Mouse (Mus musculus): ENCODE data around the gene Gen1. TPM values are rescaled to one million over a fixed set of nuclear protein-coding genes. Genes with fewer than 3 reads are reported as not detected.

Gene Gen1
- 4.3 TPM for polyA plus RNA-seq (2014; fragmentation: Illumina TruSeq; extraction: RNeasy Lipid Tissue Mini Kit (QIAGEN cat#74804); ENCODE audit: low read depth, low replicate concordance)

GRCm38 (mm10) chr12:11265382-11266281 lies at the start of gene Gen1, which contains the start of gene Smc6:
Gene Gen1 (minus strand): TSS chr12:11265801.
Gene Smc6 (plus strand): TSS chr12:11265886.

GRCm38 (mm10) chr12:11208872-11209271 lies 56.7 kb downstream of the Gen1 start, which contains the start of gene Msgn1:
Gene Msgn1 (minus strand): TSS chr12:11208972.

Other genes starting within 250 kb of the Gen1 start
- gene Kcns3, start 114.7 kb downstream of the Gen1 start, polyA plus RNA-seq (2014; fragmentation: Illumina TruSeq; extraction: RNeasy Lipid Tissue Mini Kit (QIAGEN cat#74804); ENCODE audit: low read depth, low replicate concordance), result 1.6 TPM
- not detected for gene Msgn1, start 56.8 kb downstream of the Gen1 start, polyA plus RNA-seq (2014; fragmentation: Illumina TruSeq; extraction: RNeasy Lipid Tissue Mini Kit (QIAGEN cat#74804); ENCODE audit: low read depth, low replicate concordance)
- gene Smc6, start 85 bp upstream of the Gen1 start, polyA plus RNA-seq (2014; fragmentation: Illumina TruSeq; extraction: RNeasy Lipid Tissue Mini Kit (QIAGEN cat#74804); ENCODE audit: low read depth, low replicate concordance), result 109 TPM
- 117 TPM for gene Vsnl1, start 170.8 kb upstream of the Gen1 start, polyA plus RNA-seq (2014; fragmentation: Illumina TruSeq; extraction: RNeasy Lipid Tissue Mini Kit (QIAGEN cat#74804); ENCODE audit: low read depth, low replicate concordance)
- 0.23 TPM for gene Rad51ap2, start 190.3 kb upstream of the Gen1 start, polyA plus RNA-seq (2014; fragmentation: Illumina TruSeq; extraction: RNeasy Lipid Tissue Mini Kit (QIAGEN cat#74804); ENCODE audit: low read depth, low replicate concordance)